Mouse (Mus musculus) liver, adult (tissue): Measurements from ENCODE around the gene Poc1a.

Experiments
- GATA4 ChIP-seq: IDR thresholded peaks from 2 replicates; pipeline ENCODE4 v1.6.1; 2014; ENCODE audit warnings: mild to moderate bottlenecking, low read length; ENCODE audit not compliant: insufficient replicate concordance

Poc1a gene

DNA sequence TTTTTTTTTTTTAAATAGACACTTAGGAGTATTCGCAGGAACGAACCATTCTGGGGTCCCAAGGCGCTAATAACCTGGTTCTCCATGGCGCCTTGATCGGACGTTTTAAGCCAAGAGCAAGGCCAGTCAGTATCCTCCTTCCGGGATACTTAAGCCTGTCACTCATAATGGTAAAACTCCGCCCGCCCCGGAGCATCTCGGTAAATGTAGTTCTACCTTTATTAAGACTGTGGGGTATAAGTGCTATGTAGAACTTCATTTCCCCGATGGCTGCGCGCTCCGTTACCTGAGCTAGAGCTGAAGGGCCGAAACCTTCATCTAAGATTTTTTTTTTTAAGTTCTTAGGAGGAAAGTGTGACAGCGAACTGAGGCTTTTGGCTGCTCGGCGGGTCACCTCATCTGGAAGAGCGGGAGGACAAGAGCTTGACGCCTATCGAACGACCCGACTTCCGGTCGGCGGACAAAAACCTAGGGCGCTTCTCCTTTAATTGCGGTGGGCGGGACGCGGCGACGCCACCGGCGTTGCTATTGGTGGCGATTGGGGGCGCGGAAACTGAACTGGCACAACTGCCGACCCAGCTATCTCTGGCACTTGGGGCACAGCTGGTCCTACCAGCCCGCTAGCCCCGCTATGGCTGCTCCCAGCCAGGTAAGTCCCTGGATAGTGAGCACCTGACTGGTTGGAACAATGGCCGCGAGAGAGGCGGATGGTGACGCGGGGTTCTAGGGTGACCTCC, at the start of gene Poc1a:
Poc1a (plus strand) TSS at position 254 of the 737 bp plus-strand sequence.
- no peak for TF ChIP-seq GATA4

- TF ChIP-seq GATA4, result peak; percentile 51; the same call in 1 of the 2 replicates
Measured at GRCm38 (mm10) chr9:106231220-106231619, 49.6 kb upstream of the Poc1a start.

DNA sequence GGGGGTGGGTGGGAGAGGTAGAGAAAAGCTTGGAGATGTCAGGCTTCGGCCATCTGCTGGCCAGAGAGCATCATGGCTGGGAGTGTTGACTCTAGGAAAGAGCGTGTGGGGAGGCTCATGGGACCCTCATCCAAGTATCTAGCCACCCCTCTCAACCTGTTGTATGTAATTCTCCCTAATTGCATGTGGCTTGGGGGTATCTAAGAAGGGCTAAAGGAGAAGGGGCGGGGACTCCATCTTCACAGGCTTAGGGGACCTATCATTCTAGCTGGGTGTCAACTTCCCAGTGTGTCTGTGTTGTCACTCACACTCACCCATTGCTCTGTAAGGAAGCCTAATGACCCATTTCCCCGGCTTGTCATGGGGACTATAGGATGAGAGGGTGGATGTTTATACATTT, 49.0 kb upstream of the Poc1a start:
- no peak for TF ChIP-seq GATA4

DNA sequence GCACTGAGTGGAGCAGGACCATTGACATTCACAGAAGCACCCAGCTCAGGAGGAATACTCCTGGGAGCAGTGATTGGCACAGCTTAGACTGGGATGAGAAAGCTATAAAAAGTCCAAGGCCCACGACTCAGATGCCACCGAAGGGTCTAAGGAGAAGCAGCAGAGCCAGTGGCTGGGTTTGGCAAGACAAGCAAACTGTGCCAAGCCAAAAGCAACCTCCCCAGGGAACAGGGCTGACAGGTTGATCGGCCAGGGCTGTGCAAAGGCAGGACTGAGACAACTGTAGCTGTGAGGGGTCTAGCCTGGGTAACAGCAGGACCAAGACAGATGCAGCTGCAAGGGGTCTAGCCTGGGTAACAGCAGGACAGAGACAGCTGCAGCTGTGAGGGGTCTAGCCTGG, 47.9 kb upstream of the Poc1a start:
- TF ChIP-seq GATA4, result no peak

DNA sequence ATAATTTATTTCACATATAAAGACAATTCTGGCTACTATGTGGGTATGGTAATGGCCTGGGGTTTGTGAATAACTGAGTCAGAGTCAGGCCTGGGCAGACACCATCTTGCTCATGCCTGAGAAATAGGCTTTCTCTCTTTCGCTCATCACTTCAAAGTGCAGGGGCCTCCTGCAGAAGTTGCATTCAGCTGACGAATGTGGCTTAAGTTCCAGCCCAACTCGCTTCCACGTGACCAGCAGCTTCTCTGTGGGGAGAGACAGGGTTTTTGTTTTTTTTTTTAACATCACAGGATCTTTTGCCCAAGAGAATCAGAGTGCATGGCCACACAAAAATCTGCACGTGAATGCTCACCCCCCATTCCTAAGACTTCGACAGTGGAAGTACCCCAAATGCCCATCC, 46.9 kb upstream of the Poc1a start:
- no peak for TF ChIP-seq GATA4

- no peak for TF ChIP-seq GATA4
Measured at GRCm38 (mm10) chr9:106235194-106235830, 45.5 kb upstream of the Poc1a start.

DNA sequence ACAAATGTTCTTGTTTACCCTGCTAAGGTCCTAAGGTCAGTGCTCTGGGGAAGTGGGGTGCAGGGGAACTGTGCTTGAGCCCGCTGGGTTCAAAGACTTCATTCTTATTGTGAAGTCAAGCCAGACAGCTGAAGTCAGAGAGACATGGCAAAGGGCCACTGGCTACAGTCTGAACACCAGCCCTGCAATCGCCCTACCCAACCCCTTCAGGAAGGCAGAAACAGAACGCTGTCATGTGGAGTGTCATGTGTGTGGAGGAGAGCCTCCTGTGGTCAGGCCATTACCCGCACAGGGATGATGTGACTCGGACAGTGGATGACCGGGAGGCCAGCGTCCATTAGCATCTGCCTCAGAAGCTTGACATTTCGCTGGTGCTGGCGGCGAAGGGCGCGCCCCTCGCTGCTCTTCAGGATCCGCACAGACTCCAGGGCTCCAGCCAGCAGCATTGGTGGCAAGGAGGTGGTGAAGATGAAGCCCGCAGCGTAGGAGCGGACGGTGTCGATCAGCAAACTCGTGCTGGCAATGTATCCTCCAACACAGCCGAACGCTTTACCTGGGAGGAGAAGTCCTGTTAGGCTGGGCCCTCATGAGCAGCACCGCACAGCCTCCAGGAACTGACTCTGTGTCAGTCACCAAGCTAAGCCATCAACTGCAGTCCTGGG, 44.6 kb upstream of the Poc1a start:
- no peak for TF ChIP-seq GATA4

DNA sequence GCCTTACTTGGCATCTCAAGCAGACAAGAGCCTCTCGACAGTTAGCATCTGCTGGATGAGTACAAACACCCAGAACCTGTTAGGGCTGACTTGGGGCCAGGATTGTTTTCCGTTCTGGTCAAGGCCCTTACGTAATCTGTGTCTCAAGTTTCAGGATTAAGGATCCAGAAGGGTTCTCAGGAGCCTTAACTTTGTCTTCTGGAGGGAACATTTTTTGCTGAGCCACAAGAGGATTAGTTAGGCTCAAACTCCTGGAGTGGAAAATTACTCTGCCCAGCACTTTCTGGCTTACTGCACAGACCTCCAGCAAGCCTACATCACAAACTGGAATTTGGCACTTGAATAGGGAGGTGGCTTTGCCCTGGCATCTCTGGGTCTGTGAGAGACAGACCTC, 44.0 kb upstream of the Poc1a start:
- TF ChIP-seq GATA4, result no peak

- no peak for TF ChIP-seq GATA4
Measured at GRCm38 (mm10) chr9:106237401-106237800, 43.5 kb upstream of the Poc1a start.

GRCm38 (mm10) chr9:106237878-106238277, 43.0 kb upstream of the Poc1a start:
- TF ChIP-seq GATA4, result no peak

- TF ChIP-seq GATA4, result no peak
Measured at GRCm38 (mm10) chr9:106241541-106242164, 39.2 kb upstream of the Poc1a start.

GRCm38 (mm10) chr9:106242813-106243488, 37.9 kb upstream of the Poc1a start:
- no peak for TF ChIP-seq GATA4

GRCm38 (mm10) chr9:106249550-106249949, 31.3 kb upstream of the Poc1a start:
- no peak for TF ChIP-seq GATA4

DNA sequence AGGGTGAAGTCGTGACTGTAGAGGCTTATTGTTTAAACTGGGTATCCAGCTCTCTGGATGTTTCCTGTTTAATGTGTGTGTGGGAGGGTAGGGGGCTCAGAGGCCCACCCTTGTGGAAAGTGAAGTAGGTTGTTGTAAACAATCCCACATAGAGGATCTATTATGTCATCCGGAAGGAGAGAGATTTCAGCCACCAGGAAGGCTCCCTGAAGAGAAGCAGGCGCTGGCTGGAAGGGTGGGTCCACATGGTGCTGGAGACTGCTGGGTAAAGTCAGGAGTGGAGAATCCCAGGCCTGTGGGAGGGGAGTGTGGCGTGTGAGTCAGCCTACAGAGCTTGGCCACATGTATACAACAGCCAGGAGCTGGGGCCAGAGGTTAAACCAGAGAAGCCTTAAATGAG, 30.6 kb upstream of the Poc1a start:
- TF ChIP-seq GATA4, result no peak

DNA sequence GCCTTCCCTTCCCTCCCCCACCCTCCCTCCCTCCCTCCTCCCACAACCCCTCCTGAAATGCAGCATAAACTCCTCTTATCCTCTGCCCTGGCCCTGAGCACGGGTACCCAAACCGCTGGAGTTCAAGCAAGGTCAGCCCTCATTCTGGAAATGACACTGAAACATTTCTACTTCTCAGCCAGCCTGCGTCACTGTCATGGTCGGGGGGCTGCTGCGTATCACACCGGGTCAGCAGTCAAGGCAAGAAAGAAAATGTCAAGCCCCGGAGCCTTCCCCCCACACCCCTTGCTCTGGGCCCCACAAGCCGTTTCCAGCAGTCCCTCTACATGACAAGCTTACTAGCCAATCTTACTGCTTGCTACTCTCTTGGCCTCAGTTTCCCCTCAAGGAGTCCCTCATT, 29.8 kb upstream of the Poc1a start:
- TF ChIP-seq GATA4, result no peak

- TF ChIP-seq GATA4, result no peak
Measured at GRCm38 (mm10) chr9:106254001-106254400, 26.9 kb upstream of the Poc1a start.

GRCm38 (mm10) chr9:106258412-106258811, 22.4 kb upstream of the Poc1a start:
- no peak for TF ChIP-seq GATA4
